Mouse (Mus musculus): ENCODE measurements around the gene Arfrp1. TPM values are rescaled to one million over a fixed set of nuclear protein-coding genes. Genes with fewer than 3 reads are reported as not detected.

The Arfrp1 gene
- total and polyA plus RNA-seq, 3 experiments: 29.2 to 55.6 (median 46.0) TPM

- no peak for TF ChIP-seq MXI1 (IDR thresholded peaks at IDR 0.05; ENCODE audit: low read depth, low read length)
- no peak for TF ChIP-seq ZMIZ1 (IDR thresholded peaks at IDR 0.05; ENCODE audit: low read depth, low read length)
- TF ChIP-seq RAD21 (IDR thresholded peaks at IDR 0.05; ENCODE audit: low read depth, low read length): no peak
- TF ChIP-seq MYC (IDR thresholded peaks at IDR 0.05; ENCODE audit: low read depth, low read length): no peak
- TF ChIP-seq POLR2A (IDR thresholded peaks at IDR 0.05; ENCODE audit: low read depth, low read length): no peak
- no peak for TF ChIP-seq JUN (IDR thresholded peaks at IDR 0.05; ENCODE audit: insufficient read depth, low read depth, low read length)
- TF ChIP-seq USF1 (IDR thresholded peaks at IDR 0.05; ENCODE audit: low read depth, low read length): no peak
- TF ChIP-seq SIN3A (IDR thresholded peaks at IDR 0.05; ENCODE audit: low read length): no peak
- TF ChIP-seq CHD2 (IDR thresholded peaks at IDR 0.05; ENCODE audit: low read length): no peak
- no peak for TF ChIP-seq ZNF384 (IDR thresholded peaks at IDR 0.05; ENCODE audit: low read depth, low read length)
- Histone ChIP-seq H3K27me3 (replicated peaks) (peaks cover 15% of the 10 kb centered on the region), H3K9me3 (replicated peaks; ENCODE audit: low read length) (no peaks in the 10 kb centered on the region), H3K79me2 (replicated peaks; ENCODE audit: control insufficient read depth, extremely low read depth, insufficient read depth, poor library complexity, severe bottlenecking) (peaks cover 14% of the 10 kb centered on the region), H3K4me2 (ENCODE audit: insufficient read depth, low read depth, poor library complexity, severe bottlenecking) (peak overlapping the region; percentile 80), H3K9ac (ENCODE audit: insufficient read depth, low read depth) (peak overlapping the region; percentile 72), H3K27ac (ENCODE audit: insufficient read depth, low read depth) (no peak overlapping the region), H3K36me3 (replicated peaks in 1 of 2; ENCODE audit: control insufficient read depth in 1 of 2, insufficient read depth in 1 of 2, low read length in 1 of 2) (peaks cover 30 to 41% of the 10 kb centered on the region in 2 experiments), H3K4me1 (ENCODE audit: control insufficient read depth in 1 of 2, insufficient read depth in 2 of 2) (peaks cover 8 to 20% of the 10 kb centered on the region in 2 experiments), H3K4me3 (replicated peaks in 1 of 3; ENCODE audit: low read depth in 2 of 3, low read length in 2 of 3, poor library complexity in 1 of 3) (peak overlapping the region; percentile 64 to 79 (median 73))
- DNase-seq (ENCODE audit: extremely low read depth): no peak
- in situ Hi-C loops (cut with MboI; ENCODE audit: low pct_ligation_motif_present, low pct_unique_long_range_greater_than_20kb, low sequenced_read_pairs): loop anchor here (10.0 kb wide), 1 partner anchor 135 kb away; the partner anchor contains the start of gene Ppdpf
- dilution Hi-C loops (cut with MboI; ENCODE audit: extremely low pct_ligation_motif_present, extremely low pct_unique_long_range_greater_than_20kb, low sequenced_read_pairs): no loop called here
Measured at GRCm38 (mm10) chr2:181320103-181320499, 45.1 kb downstream of the Arfrp1 start.

GRCm38 (mm10) chr2:181319248-181320102, 45.7 kb downstream of the Arfrp1 start, which contains the start of gene Rtel1:
TSS of gene Rtel1 (plus strand) at chr2:181319739.
- Histone ChIP-seq H3K9me3 (replicated peaks; ENCODE audit: low read length) (no peaks in the 10 kb centered on the region), H3K27ac (ENCODE audit: insufficient read depth, low read depth) (peak within 1 kb of the TSS; percentile 63; the same call in 1 of the 2 replicates), H3K79me2 (replicated peaks; ENCODE audit: control insufficient read depth, extremely low read depth, insufficient read depth, poor library complexity, severe bottlenecking) (peaks cover 14% of the 10 kb centered on the region), H3K36me3 (replicated peaks in 1 of 2; ENCODE audit: control insufficient read depth in 1 of 2, insufficient read depth in 1 of 2, low read length in 1 of 2) (peaks cover 24 to 35% of the 10 kb centered on the region in 2 experiments), H3K27me3 (replicated peaks) (peaks cover 21% of the 10 kb centered on the region), H3K4me1 (ENCODE audit: control insufficient read depth in 1 of 2, insufficient read depth in 2 of 2) (peaks cover 8 to 20% of the 10 kb centered on the region in 2 experiments), H3K4me3 (replicated peaks in 1 of 3; ENCODE audit: low read depth in 2 of 3, low read length in 2 of 3, poor library complexity in 1 of 3) (peak within 1 kb of the TSS; percentile 64 to 79 (median 73)), H3K9ac (ENCODE audit: insufficient read depth, low read depth) (peak within 1 kb of the TSS; percentile 72), H3K4me2 (ENCODE audit: insufficient read depth, low read depth, poor library complexity, severe bottlenecking) (peak within 1 kb of the TSS; percentile 92)
- in situ Hi-C loops (cut with MboI; ENCODE audit: low pct_ligation_motif_present, low pct_unique_long_range_greater_than_20kb, low sequenced_read_pairs): loop anchor here (10.0 kb wide), 1 partner anchor 135 kb away; the partner anchor contains the start of gene Ppdpf
- DNase-seq (ENCODE audit: extremely low read depth): peak; percentile 90
- dilution Hi-C loops (cut with MboI; ENCODE audit: extremely low pct_ligation_motif_present, extremely low pct_unique_long_range_greater_than_20kb, low sequenced_read_pairs): no loop called here
- TF ChIP-seq USF2 (conservative IDR thresholded peaks at IDR 0.05; ENCODE audit: low read depth, low read length) (no peak), MYC (IDR thresholded peaks at IDR 0.05; ENCODE audit: low read depth, low read length) (peak; percentile 93), POLR2AphosphoS2 (IDR thresholded peaks at IDR 0.05; ENCODE audit: low read depth, low read length) (peak; percentile 66; the same call in 1 of the 2 replicates), MAZ (IDR thresholded peaks at IDR 0.05; ENCODE audit: low read depth, low read length) (peak; percentile 78), ZNF384 (IDR thresholded peaks at IDR 0.05; ENCODE audit: low read depth, low read length) (no peak), CHD2 (IDR thresholded peaks at IDR 0.05; ENCODE audit: low read length) (no peak), MXI1 (IDR thresholded peaks at IDR 0.05; ENCODE audit: low read depth, low read length) (peak; percentile 99), MEF2A (IDR thresholded peaks at IDR 0.05; ENCODE audit: borderline replicate concordance, low read depth, low read length) (no peak), ELF1 (IDR thresholded peaks at IDR 0.05; ENCODE audit: low read depth, low read length) (peak; percentile 84), ZMIZ1 (IDR thresholded peaks at IDR 0.05; ENCODE audit: low read depth, low read length) (no peak; the same call in 1 of the 2 replicates), TCF12 (IDR thresholded peaks at IDR 0.05; ENCODE audit: low read depth, low read length) (0 out of 2 replicates have a peak, but pooled peaks have one; percentile 42), JUN (IDR thresholded peaks at IDR 0.05; ENCODE audit: insufficient read depth, low read depth, low read length) (no peak), RCOR1 (conservative IDR thresholded peaks at IDR 0.05; ENCODE audit: low read depth, low read length) (no peak), CHD1 (IDR thresholded peaks at IDR 0.05; ENCODE audit: low read depth, low read length) (no peak), SIN3A (IDR thresholded peaks at IDR 0.05; ENCODE audit: low read length) (peak; percentile 96), NRF1 (IDR thresholded peaks at IDR 0.05; ENCODE audit: low read depth, low read length) (no peak), NELFE (IDR thresholded peaks at IDR 0.05; ENCODE audit: low read depth, low read length) (peak; percentile 81), RAD21 (IDR thresholded peaks at IDR 0.05; ENCODE audit: low read depth, low read length) (no peak; the same call in 1 of the 2 replicates), SMC3 (IDR thresholded peaks at IDR 0.05; ENCODE audit: low read depth, low read length) (no peak), CTCF (conservative IDR thresholded peaks at IDR 0.05 in 1 of 2, IDR thresholded peaks at IDR 0.05 in 1 of 2; ENCODE audit: low read depth in 2 of 2, low read length in 2 of 2) (no peak), EP300 (IDR thresholded peaks at IDR 0.05; ENCODE audit: low read length) (no peak), TBP (conservative IDR thresholded peaks at IDR 0.05; ENCODE audit: low read depth, low read length) (peak; percentile 58), UBTF (IDR thresholded peaks at IDR 0.05; ENCODE audit: low read depth, low read length) (no peak), PAX5 (IDR thresholded peaks at IDR 0.05; ENCODE audit: low read length) (no peak), MAX (IDR thresholded peaks at IDR 0.05; ENCODE audit: low read length) (peak; percentile 85), ETS1 (conservative IDR thresholded peaks at IDR 0.05; ENCODE audit: low read depth, low read length) (no peak), GABPA (IDR thresholded peaks at IDR 0.05; ENCODE audit: insufficient replicate concordance, low read depth, low read length) (no peak; the same call in 1 of the 2 replicates)

All from CH12.LX (cell line).